Mouse (Mus musculus) hindbrain, postnatal 0 days (tissue): ENCODE measurements at regions not wholly inside any gene's neighbourhood (a gene's known extent, or its start where the extent isn't known, plus 50 kb on each side); places are given as distances from the start of the nearest gene placed in this dataset.

ENCODE experiments used
- ATAC-seq: fragments of 200-750 bp; cut with Nextera tagmentation; 2 replicates; pipeline ENCODE4 v1.8.0; 2017; ENCODE audit warnings: mild to moderate bottlenecking, moderate TSS enrichment, moderate library complexity
- DNase-seq: peaks from one replicate; pipeline ENCODE4 v3.0.0-alpha.2; 2015; ENCODE audit warnings: low spot score
- H3K27ac ChIP-seq: fragments of 300-500 bp; sonication (generic); 2 replicates; pipeline ENCODE4 v1.5.1; 2014; ENCODE audit warnings: mild to moderate bottlenecking
- H3K27me3 ChIP-seq: fragments of 300-500 bp; sonication (generic); 2 replicates; pipeline ENCODE4 v1.6.1; 2014; ENCODE audit warnings: low read length, mixed read lengths; ENCODE audit not compliant: insufficient read depth
- H3K36me3 ChIP-seq: fragments of 300-500 bp; sonication (generic); 2 replicates; pipeline ENCODE4 v1.6.1; 2014; ENCODE audit warnings: low read length, mixed read lengths; ENCODE audit not compliant: insufficient read depth
- H3K4me1 ChIP-seq: fragments of 300-500 bp; sonication (generic); 2 replicates; pipeline ENCODE4 v1.6.1; 2014; ENCODE audit warnings: antibody characterized with exemption, low read length, mixed read lengths; ENCODE audit not compliant: insufficient read depth
- H3K4me2 ChIP-seq: fragments of 300-500 bp; sonication (generic); 2 replicates; pipeline ENCODE4 v1.6.1; 2014; ENCODE audit warnings: low read depth, mild to moderate bottlenecking, low read length, moderate library complexity, mixed read lengths
- H3K4me3 ChIP-seq: fragments of 300-500 bp; sonication (generic); 2 replicates; pipeline ENCODE4 v1.5.1; 2014; ENCODE audit warnings: low read length
- H3K9ac ChIP-seq: fragments of 300-500 bp; sonication (generic); replicated peaks from 2 replicates; pipeline ENCODE4 v1.6.1; 2014; ENCODE audit warnings: mild to moderate bottlenecking, low read length, moderate library complexity, mixed read lengths
- H3K9me3 ChIP-seq: fragments of 300-500 bp; sonication (generic); 2 replicates; pipeline ENCODE4 v1.6.1; 2016; ENCODE audit warnings: low read length, mixed read lengths
- CTCF ChIP-seq: IDR thresholded peaks from 2 replicates; pipeline ENCODE4 v1.5.1; 2016; ENCODE audit warnings: antibody characterized with exemption, control low read depth, low read depth
- WGBS: fragments of 180-500 bp; shearing (Covaris S2); extraction: QIAGEN DNeasy Blood & Tissue Kit; methylation state at CpG from one replicate; pipeline ENCODE4 v1.1.7; 2014; 5-methylcytosine and 5-hydroxymethylcytosine counted together

DNA sequence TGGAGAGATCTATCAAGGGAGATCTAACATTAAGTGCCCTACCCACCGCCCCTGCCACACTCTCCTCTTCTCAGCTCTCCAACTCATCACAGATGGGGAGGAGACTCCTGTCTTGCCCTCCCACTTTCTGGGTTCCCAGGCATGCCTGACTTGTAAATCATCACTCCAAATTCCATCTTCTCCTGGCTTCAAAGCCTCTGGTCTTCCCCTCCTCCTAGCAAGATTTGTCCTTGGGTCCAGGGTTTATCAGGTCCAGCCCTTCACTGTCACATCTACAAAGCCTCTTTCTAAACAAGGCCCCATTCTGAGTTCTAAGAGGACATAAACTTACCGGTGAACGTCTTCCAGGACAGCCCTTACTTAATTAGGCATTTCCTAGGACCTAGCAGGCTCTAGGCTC lies 73.3 kb upstream of the Col5a1 start:
- DNase-seq: no peak

DNA sequence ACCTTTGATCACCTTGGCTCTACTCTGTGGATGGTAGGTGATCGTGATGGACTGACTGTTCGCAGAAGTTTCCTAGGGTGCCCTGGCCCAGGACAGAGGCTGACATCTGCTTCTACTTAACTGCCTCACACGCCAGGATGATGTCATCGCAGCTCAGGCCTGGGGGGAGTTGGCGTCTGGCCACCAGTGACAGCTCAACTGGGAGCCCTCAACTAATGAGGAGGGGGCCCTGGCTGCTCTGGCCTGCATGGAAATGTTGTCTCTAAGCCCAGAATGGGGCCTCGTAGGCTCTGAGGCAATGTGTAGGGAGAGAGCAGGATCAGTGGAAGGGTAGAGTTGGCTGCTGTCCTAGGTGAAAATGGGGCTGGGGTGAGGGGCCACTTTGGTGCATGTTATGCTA lies 72.9 kb upstream of the Col5a1 start:
- no peaks in the 10 kb centered on the region for H3K9me3 ChIP-seq
- peak; percentile 47; the same call in 1 of the 2 replicates for ATAC-seq
- H3K27ac ChIP-seq: no peak overlapping the region
- peak; percentile 39 for DNase-seq
- no peak overlapping the region for H3K9ac ChIP-seq
- H3K4me3 ChIP-seq: no peak overlapping the region
- no peaks in the 10 kb centered on the region for H3K27me3 ChIP-seq
- no peak overlapping the region for H3K4me2 ChIP-seq
- H3K4me1 ChIP-seq: no peaks in the 10 kb centered on the region
- 42% methylated on average over 6 of the region's 6 CpGs for WGBS
- TF ChIP-seq CTCF: no peak
- H3K36me3 ChIP-seq: no peaks in the 10 kb centered on the region

More for the DNA sequence above, 73.3 kb upstream of the Col5a1 start:
- H3K27me3 ChIP-seq: no peaks in the 10 kb centered on the region
- no peak for ATAC-seq
- WGBS: 83% methylated on average over 3 of the region's 3 CpGs
- H3K4me1 ChIP-seq: no peaks in the 10 kb centered on the region
- H3K4me3 ChIP-seq: no peak overlapping the region
- H3K27ac ChIP-seq: no peak overlapping the region
- no peak for TF ChIP-seq CTCF
- H3K9me3 ChIP-seq: no peaks in the 10 kb centered on the region
- H3K36me3 ChIP-seq: no peaks in the 10 kb centered on the region
- no peak overlapping the region for H3K4me2 ChIP-seq
- no peak overlapping the region for H3K9ac ChIP-seq

DNA sequence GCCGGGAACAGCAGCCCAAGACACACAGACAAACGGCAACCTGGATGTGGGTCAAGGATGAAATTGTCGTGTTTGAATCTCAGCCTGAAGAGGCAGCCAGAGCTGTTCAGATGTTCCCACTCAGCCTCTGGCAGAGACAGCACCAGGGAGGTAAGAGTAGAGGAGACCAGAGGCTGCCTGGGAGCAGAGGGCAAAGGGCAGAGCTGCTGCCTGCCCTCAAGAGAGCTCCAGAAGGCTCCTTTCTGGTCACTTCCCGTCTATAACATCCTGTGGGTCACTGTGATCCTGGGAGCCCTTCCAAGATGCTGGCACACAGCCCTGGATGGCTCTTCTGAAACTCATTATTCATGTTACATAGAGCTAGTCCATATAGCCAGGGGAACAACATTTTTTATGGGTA lies 67.6 kb upstream of the Col5a1 start:
- H3K36me3 ChIP-seq: no peaks in the 10 kb centered on the region
- H3K9me3 ChIP-seq: no peaks in the 10 kb centered on the region
- peaks cover 3% of the 10 kb centered on the region for H3K4me1 ChIP-seq
- ATAC-seq (0 out of 2 replicates have a peak, but pooled peaks have one; percentile 12), DNase-seq (peak; percentile 58)
- TF ChIP-seq CTCF: no peak
- no peak overlapping the region for H3K9ac ChIP-seq
- no peak overlapping the region for H3K4me2 ChIP-seq
- WGBS: 24% methylated on average over 4 of the region's 4 CpGs
- H3K4me3 ChIP-seq: no peak overlapping the region
- H3K27me3 ChIP-seq: no peaks in the 10 kb centered on the region
- H3K27ac ChIP-seq: 0 out of 2 replicates have a peak overlapping the region, but pooled peaks have one; percentile 32

DNA sequence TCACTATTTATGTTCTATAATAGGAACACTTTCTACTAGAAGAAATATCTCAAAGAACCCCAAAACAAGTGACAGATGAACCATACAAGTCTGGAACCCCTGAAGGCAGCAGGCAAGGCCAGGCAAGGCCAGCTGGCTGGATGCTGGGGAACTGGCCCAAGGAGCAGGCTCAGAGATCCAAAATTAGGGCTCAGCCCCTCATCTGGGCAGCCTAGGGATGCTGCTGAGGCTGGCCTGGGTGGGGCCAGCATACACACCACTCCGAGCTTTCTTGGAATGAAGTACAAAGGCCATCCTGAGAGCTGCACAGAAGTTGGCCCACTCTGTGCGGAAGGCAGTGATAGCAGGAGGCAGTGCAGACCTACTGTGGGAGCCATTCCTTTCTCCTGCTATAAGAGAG lies 59.4 kb upstream of the Col5a1 start:
- no peak for TF ChIP-seq CTCF
- Histone ChIP-seq H3K4me1 (no peaks in the 10 kb centered on the region), H3K4me3 (no peak overlapping the region), H3K27me3 (no peaks in the 10 kb centered on the region), H3K27ac (no peak overlapping the region), H3K9ac (no peak overlapping the region), H3K36me3 (no peaks in the 10 kb centered on the region), H3K4me2 (no peak overlapping the region), H3K9me3 (no peaks in the 10 kb centered on the region)
- WGBS: 80% methylated on average over 2 of the region's 2 CpGs
- DNase-seq (no peak), ATAC-seq (no peak)

GRCm38 (mm10) chr2:27827582-27827981 lies 58.6 kb upstream of the Col5a1 start:
- 89% methylated on average over 5 of the region's 5 CpGs for WGBS

GRCm38 (mm10) chr2:27828237-27828636 lies 58.0 kb upstream of the Col5a1 start:
- ATAC-seq (no peak), DNase-seq (no peak)
- Histone ChIP-seq H3K4me2 (no peak overlapping the region), H3K27ac (no peak overlapping the region), H3K9me3 (no peaks in the 10 kb centered on the region), H3K4me3 (no peak overlapping the region), H3K36me3 (no peaks in the 10 kb centered on the region), H3K9ac (no peak overlapping the region), H3K4me1 (no peaks in the 10 kb centered on the region), H3K27me3 (no peaks in the 10 kb centered on the region)
- no peak for TF ChIP-seq CTCF
- WGBS: 74% methylated on average over 6 of the region's 6 CpGs

More at GRCm38 (mm10) chr2:27827582-27827981, 58.6 kb upstream of the Col5a1 start:
- ATAC-seq (no peak), DNase-seq (no peak)
- H3K9ac ChIP-seq: no peak overlapping the region
- no peaks in the 10 kb centered on the region for H3K9me3 ChIP-seq
- no peak overlapping the region for H3K27ac ChIP-seq
- no peak overlapping the region for H3K4me3 ChIP-seq
- H3K4me1 ChIP-seq: no peaks in the 10 kb centered on the region
- no peak for TF ChIP-seq CTCF
- H3K4me2 ChIP-seq: no peak overlapping the region
- no peaks in the 10 kb centered on the region for H3K27me3 ChIP-seq
- no peaks in the 10 kb centered on the region for H3K36me3 ChIP-seq

- H3K4me1 ChIP-seq: no peaks in the 10 kb centered on the region
- no peaks in the 10 kb centered on the region for H3K27me3 ChIP-seq
- no peaks in the 10 kb centered on the region for H3K36me3 ChIP-seq
- H3K4me2 ChIP-seq: no peak overlapping the region
- H3K4me3 ChIP-seq: no peak overlapping the region
- no peak overlapping the region for H3K9ac ChIP-seq
- no peak for ATAC-seq
- peak; percentile 11 for DNase-seq
- no peak overlapping the region for H3K27ac ChIP-seq
- WGBS: 48% methylated on average over 5 of the region's 5 CpGs
- H3K9me3 ChIP-seq: no peaks in the 10 kb centered on the region
- TF ChIP-seq CTCF: no peak
These were observed 56.7 kb upstream of the Col5a1 start for GRCm38 (mm10) chr2:27829551-27829950.
